Mouse (Mus musculus) cortical plate, adult 2 months (tissue): ENCODE results near the gene Cnga4.

Experiments used
- CTCF ChIP-seq: fragments of 200-500 bp; IDR thresholded peaks from 2 replicates; pipeline ENCODE4 v1.5.1; 2011; ENCODE audit warnings: mild to moderate bottlenecking, control low read depth, low read length; ENCODE audit not compliant: insufficient read depth; ENCODE audit errors: extremely low read depth
- POLR2A ChIP-seq: fragments of 200-500 bp; IDR thresholded peaks from 2 replicates; pipeline ENCODE4 v1.6.1; 2011; ENCODE audit warnings: mild to moderate bottlenecking, low read length, control low read depth; ENCODE audit not compliant: insufficient read depth; ENCODE audit errors: extremely low read depth

- TF ChIP-seq CTCF = no peak
- no peak for TF ChIP-seq POLR2A
These were observed 36.4 kb upstream of the Cnga4 start, which contains the start of gene Olfr692 for GRCm38 (mm10) chr7:105367930-105368329.
